Mouse (Mus musculus): Measurements from ENCODE around the gene Pacsin2. TPM values are rescaled to one million over a fixed set of nuclear protein-coding genes. Genes with fewer than 3 reads are reported as not detected.
"Not testable (repeated sequence)": the region's sequence is repeated elsewhere in the genome, so short reads cannot be mapped to it uniquely, and the experiment has no call there.

Pacsin2 gene
- polyA plus RNA-seq, 1 experiment from 2014 or later = 29.5 TPM

DNA sequence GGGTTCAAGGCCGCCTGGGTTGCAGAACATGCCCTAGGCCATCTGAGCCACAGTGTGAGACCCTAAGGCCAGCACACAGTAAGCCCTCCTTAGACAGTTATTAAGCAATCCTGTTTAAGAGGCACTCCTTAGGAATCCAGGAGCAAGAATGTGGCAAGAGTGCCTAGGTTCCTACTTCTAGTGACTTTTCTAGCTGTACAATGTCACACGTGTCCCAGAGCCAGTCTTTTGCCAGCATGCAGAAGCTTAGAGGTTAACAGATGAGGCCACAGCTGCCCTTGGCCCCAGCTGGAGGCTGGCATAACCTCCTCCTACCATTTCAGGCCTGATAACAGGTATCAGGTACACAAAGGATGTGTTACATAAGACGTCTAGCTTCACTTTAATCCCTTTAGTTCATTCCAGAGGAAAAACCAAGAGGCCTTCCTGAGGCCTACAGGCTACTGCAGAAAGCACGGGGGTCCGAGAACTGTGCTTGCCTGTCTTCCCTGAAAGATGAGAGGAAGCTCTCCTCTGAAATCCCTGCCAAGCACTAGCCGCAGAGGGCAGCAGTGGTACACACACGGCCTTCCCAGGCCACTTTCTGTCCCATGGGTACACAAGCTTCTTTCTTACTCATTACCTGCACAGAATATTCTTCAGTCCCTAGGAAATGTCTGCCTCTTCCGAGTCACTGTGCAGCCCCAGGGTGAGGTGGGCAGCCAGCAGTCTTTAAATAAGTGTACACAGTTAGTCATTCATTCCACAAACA is 55.5 kb downstream of the Pacsin2 start:
- no peaks in the 10 kb centered on the region; the same call in 1 of the 2 replicates for H3K4me1 ChIP-seq (replicated peaks)
- no peak overlapping the region for H3K27ac ChIP-seq
- H3K9me3 ChIP-seq = no peaks in the 10 kb centered on the region
- ATAC-seq (ENCODE audit: low FRiP score) = no peak
- H3K27me3 ChIP-seq = no peaks in the 10 kb centered on the region
- H3K4me2 ChIP-seq = no peak overlapping the region
- no peak overlapping the region for H3K4me3 ChIP-seq
- WGBS = 76% methylated on average over 8 of the region's 8 CpGs
- no peaks in the 10 kb centered on the region for H3K36me3 ChIP-seq
- 0 out of 2 replicates have a peak overlapping the region, but pooled peaks have one; percentile 13 for H3K9ac ChIP-seq

DNA sequence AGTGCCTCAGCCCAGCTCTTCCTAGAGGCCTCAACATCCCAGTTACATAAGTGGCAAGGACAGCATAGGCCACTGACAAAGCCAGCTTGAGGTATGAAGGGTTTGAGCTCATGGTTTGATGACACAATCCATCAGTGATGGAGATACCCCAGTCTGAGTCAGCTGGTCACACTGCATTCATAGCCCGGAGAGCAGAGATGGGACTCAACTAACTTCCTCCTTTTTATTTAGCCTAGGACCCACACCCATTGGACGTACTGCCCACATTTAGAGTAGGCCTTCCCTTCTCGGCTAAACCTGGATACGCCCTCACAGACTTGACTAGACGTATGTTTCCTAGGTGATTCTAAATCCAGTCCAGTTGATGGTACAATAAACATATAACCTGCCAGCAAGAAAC is 56.2 kb downstream of the Pacsin2 start:
- no peak for ATAC-seq (ENCODE audit: low FRiP score)
- Histone ChIP-seq H3K27ac (no peak overlapping the region), H3K9me3 (no peaks in the 10 kb centered on the region), H3K9ac (no peak overlapping the region), H3K36me3 (no peaks in the 10 kb centered on the region), H3K4me1 (replicated peaks) (no peaks in the 10 kb centered on the region; the same call in 1 of the 2 replicates), H3K4me3 (no peak overlapping the region), H3K27me3 (no peaks in the 10 kb centered on the region), H3K4me2 (no peak overlapping the region)
- WGBS = 88% methylated on average over 5 of the region's 5 CpGs

DNA sequence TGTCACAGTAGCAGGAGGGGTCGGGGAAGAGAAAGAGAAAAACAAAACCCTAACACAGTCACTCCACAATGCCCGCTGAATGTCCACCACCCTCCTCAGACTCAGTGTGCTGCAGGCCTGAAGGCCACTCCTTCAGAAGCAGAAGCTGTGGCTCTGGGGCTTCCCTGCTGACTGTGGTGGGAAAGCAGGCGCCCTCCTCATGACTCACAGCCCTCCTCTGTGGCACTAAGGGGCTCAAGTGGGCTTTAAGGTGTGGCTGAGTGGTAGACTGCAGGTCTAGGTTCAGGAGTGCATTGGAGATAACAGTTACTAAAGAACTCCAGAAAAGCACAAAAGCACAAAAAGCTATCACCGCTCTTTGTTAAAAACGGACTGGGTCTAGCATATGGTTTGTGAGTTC is 56.9 kb downstream of the Pacsin2 start:
- no peaks in the 10 kb centered on the region for H3K9me3 ChIP-seq
- no peaks in the 10 kb centered on the region for H3K36me3 ChIP-seq
- H3K9ac ChIP-seq = no peak overlapping the region
- no peaks in the 10 kb centered on the region for H3K27me3 ChIP-seq
- no peak for ATAC-seq (ENCODE audit: low FRiP score)
- no peak overlapping the region for H3K27ac ChIP-seq
- WGBS = 84% methylated on average over 5 of the region's 5 CpGs
- H3K4me1 ChIP-seq (replicated peaks) = no peaks in the 10 kb centered on the region; the same call in 1 of the 2 replicates
- H3K4me2 ChIP-seq = no peak overlapping the region
- H3K4me3 ChIP-seq = no peak overlapping the region

DNA sequence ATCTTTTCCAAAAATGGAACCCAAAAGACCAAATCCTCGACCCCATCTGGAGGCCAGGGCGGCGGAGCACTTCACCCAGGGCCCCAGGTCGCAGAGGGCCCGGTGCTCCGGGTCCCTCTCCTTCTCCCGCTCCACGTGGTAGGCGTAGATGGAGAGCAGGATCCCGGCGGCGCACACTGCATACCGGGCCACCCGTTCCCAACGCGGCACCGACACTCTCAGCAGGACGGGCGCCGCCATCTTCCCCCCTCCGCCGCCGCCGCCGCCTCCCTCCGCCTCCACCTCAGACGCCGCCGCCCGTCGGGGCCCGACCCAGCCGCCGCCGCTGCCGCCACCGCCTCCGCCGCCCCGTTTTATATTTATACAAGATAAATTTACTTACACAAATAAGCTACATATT is 58.5 kb downstream of the Pacsin2 start:
- H3K4me3 ChIP-seq; H3K36me3 ChIP-seq; H3K27ac ChIP-seq; H3K4me1 ChIP-seq (replicated peaks); H3K27me3 ChIP-seq; H3K9me3 ChIP-seq; ATAC-seq (ENCODE audit: low FRiP score); H3K4me2 ChIP-seq; H3K9ac ChIP-seq: not testable (repeated sequence)
- 85% methylated on average over 18 of the region's 40 CpGs for WGBS

DNA sequence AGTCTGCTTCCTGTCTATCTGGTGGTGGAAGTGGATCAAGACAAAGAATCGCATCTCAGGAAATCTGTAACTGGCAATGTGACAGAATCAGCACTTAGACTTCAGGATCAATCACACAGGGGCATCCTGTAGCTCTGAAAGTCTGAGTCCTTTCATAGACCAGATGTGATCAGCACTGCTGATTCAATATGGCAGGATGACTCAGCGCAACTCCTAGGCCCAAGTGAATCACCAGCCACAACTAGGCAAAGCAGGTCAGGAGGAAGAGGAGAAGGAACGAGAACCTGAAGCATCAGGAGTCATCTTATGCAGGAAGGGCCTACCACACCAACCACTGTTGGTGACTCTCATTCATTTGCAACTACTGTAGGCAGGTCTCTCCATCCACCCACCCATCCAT is 60.4 kb downstream of the Pacsin2 start:
- no peak overlapping the region for H3K27ac ChIP-seq
- no peaks in the 10 kb centered on the region for H3K9me3 ChIP-seq
- H3K27me3 ChIP-seq = no peaks in the 10 kb centered on the region
- no peak for ATAC-seq (ENCODE audit: low FRiP score)
- H3K4me3 ChIP-seq = no peak overlapping the region
- H3K9ac ChIP-seq = no peak overlapping the region
- H3K36me3 ChIP-seq = no peaks in the 10 kb centered on the region
- no peak overlapping the region for H3K4me2 ChIP-seq
- 93% methylated on average over 3 of the region's 3 CpGs for WGBS
- H3K4me1 ChIP-seq (replicated peaks) = no peaks in the 10 kb centered on the region; the same call in 1 of the 2 replicates

DNA sequence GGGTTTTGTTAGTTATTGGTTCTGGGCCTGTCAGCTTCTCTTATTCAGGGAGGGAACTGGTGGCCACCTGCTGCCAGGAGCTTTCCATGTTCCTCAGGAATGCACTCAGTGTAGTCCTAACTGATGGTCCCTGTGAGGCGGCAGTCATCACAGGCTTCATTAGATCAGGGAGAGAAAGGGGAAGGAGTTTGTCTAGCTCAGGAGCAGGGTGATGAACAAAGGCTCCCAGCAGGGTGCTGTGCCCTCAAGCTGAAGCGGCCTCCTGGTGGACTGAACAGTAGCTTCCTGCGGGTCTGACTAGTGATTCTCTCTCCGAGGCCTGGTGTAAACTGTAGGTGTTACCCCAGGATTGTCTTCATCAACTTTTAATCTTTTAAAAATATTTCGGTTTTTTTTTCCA is 61.4 kb downstream of the Pacsin2 start:
- H3K27me3 ChIP-seq = no peaks in the 10 kb centered on the region
- no peak for ATAC-seq (ENCODE audit: low FRiP score)
- H3K9ac ChIP-seq = no peak overlapping the region
- no peaks in the 10 kb centered on the region for H3K4me1 ChIP-seq (replicated peaks)
- no peak overlapping the region for H3K4me2 ChIP-seq
- H3K9me3 ChIP-seq = no peaks in the 10 kb centered on the region
- H3K36me3 ChIP-seq = no peaks in the 10 kb centered on the region
- H3K27ac ChIP-seq = no peak overlapping the region
- H3K4me3 ChIP-seq = no peak overlapping the region
- 48% methylated on average over 5 of the region's 5 CpGs for WGBS

DNA sequence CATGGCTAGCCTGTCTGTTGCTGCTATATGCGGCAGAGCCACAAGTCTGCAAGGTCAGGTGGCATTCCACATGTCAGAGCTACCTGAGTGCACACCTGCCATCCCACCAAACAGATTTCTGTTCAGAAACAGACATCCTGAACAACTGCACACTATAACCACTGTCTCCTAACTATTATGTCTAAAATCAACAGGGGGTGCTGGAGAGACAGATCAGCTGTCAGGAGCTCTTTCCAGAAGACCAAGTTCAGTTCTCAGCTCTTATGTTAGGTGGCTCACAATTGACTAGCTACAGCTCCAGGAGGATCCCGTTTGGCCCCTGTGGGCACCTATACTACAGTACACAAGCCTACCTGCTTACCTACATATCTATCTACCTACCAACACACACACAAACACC is 71.7 kb downstream of the Pacsin2 start:
- peaks cover 6% of the 10 kb centered on the region for H3K36me3 ChIP-seq
- H3K27ac ChIP-seq = no peak overlapping the region
- no peak overlapping the region for H3K4me2 ChIP-seq
- 84% methylated on average over 2 of the region's 2 CpGs for WGBS
- peaks cover 4% of the 10 kb centered on the region; the same call in 1 of the 2 replicates for H3K4me1 ChIP-seq (replicated peaks)
- H3K9me3 ChIP-seq = no peaks in the 10 kb centered on the region
- H3K4me3 ChIP-seq = no peak overlapping the region
- no peak for ATAC-seq (ENCODE audit: low FRiP score)
- no peaks in the 10 kb centered on the region for H3K27me3 ChIP-seq
- no peak overlapping the region for H3K9ac ChIP-seq

DNA sequence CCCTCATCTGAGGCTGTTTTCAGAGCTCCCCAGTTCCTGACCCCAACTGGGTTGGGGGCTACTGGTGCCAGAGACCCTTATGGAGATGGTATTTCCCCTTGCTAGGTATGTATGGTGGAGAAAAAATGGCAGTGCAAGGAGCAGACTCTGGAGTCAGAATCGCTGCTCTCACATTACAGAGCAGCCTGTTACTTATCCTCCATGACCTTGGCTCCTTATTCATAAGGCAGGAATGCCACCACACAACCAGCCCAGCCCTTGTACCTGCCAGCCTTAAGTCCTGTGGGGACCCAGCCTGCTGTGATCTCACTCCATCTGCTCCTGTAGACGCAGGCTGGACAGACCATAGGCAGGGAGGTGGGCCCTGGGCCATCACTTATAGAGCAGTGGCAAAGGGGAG is 76.5 kb downstream of the Pacsin2 start:
- H3K4me1 ChIP-seq (replicated peaks) = no peaks in the 10 kb centered on the region; the same call in 1 of the 2 replicates
- no peak for ATAC-seq (ENCODE audit: low FRiP score)
- 90% methylated on average over 2 of the region's 2 CpGs for WGBS
- H3K27ac ChIP-seq = no peak overlapping the region
- no peaks in the 10 kb centered on the region for H3K27me3 ChIP-seq
- H3K9me3 ChIP-seq = no peaks in the 10 kb centered on the region
- no peak overlapping the region for H3K4me3 ChIP-seq
- peaks cover 21% of the 10 kb centered on the region for H3K36me3 ChIP-seq
- no peak overlapping the region for H3K9ac ChIP-seq
- H3K4me2 ChIP-seq = no peak overlapping the region

DNA sequence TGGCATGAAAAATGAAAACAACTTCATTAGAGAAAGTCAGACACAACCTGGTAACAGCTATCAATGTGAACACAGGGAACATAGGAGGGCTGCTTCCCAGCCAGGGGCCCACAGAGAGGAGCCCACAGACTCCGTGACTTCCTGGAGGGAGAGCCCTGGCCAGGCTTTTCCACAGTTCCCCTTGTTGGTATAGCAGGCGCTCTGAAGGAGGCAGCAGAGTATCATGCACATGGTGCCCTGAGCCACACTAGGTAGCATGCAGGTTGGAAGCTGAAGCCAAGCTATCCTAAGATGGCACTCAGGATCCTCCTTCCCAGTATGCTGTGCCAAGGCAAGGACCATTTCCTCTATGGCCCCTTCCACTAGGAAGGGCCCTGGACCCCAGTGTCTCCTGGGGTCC is 80.8 kb downstream of the Pacsin2 start:
- Histone ChIP-seq H3K9ac (no peak overlapping the region), H3K27me3 (no peaks in the 10 kb centered on the region), H3K36me3 (peaks cover 34% of the 10 kb centered on the region), H3K4me3 (no peak overlapping the region), H3K4me1 (replicated peaks) (no peaks in the 10 kb centered on the region), H3K27ac (no peak overlapping the region), H3K4me2 (no peak overlapping the region), H3K9me3 (no peaks in the 10 kb centered on the region)
- 76% methylated on average over 2 of the region's 2 CpGs for WGBS
- ATAC-seq (ENCODE audit: low FRiP score) = no peak

DNA sequence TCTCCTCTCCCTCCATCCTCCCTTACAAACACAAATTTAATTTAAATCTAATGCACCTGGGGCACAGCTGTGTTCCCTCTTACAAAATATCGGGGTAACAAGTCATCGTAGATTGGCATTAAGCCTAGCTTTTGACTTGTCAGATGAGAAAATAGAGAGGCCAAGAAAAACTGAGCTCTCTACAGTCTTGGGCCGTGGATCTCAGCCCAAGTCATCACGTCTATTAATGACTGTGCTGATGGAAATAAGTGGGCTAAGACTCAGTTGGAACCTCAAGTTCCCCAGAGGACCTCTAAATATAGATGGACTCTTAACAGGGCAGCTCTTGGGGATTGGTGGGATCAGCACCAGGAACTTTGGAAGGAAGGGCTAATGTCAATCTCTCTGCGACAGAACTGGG is 81.3 kb downstream of the Pacsin2 start:
- no peak overlapping the region for H3K4me3 ChIP-seq
- no peaks in the 10 kb centered on the region for H3K4me1 ChIP-seq (replicated peaks)
- H3K27ac ChIP-seq = no peak overlapping the region
- H3K9ac ChIP-seq = no peak overlapping the region
- 94% methylated on average over 5 of the region's 5 CpGs for WGBS
- H3K36me3 ChIP-seq = peaks cover 36% of the 10 kb centered on the region
- no peaks in the 10 kb centered on the region for H3K9me3 ChIP-seq
- H3K27me3 ChIP-seq = no peaks in the 10 kb centered on the region
- no peak overlapping the region for H3K4me2 ChIP-seq
- ATAC-seq (ENCODE audit: low FRiP score) = no peak

DNA sequence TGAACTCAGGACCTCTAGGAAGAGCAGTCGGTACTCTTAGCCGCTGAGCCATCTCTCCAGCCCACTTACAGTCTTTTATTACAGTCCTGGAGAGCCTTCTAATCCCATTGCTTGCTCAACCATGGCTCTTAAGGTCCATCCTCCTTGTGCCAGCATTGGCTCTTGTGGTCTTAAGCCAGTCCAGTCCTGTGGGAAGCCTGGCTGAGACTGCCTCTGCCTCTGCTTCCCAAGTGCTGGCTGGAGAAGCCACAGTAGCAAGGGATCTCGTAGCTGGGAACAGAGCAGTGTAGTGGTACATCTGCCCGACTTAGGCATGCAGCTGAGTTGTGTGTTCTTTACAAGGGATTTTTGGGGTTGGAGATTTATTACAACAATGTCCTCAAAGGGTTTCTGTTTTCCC is 81.9 kb downstream of the Pacsin2 start:
- H3K27me3 ChIP-seq = no peaks in the 10 kb centered on the region
- no peak overlapping the region for H3K4me3 ChIP-seq
- H3K9ac ChIP-seq = no peak overlapping the region
- H3K36me3 ChIP-seq = peaks cover 36% of the 10 kb centered on the region
- H3K4me2 ChIP-seq = no peak overlapping the region
- no peak overlapping the region for H3K27ac ChIP-seq
- no peak for ATAC-seq (ENCODE audit: low FRiP score)
- H3K9me3 ChIP-seq = no peaks in the 10 kb centered on the region
- 96% methylated on average over 4 of the region's 4 CpGs for WGBS
- no peaks in the 10 kb centered on the region for H3K4me1 ChIP-seq (replicated peaks)

DNA sequence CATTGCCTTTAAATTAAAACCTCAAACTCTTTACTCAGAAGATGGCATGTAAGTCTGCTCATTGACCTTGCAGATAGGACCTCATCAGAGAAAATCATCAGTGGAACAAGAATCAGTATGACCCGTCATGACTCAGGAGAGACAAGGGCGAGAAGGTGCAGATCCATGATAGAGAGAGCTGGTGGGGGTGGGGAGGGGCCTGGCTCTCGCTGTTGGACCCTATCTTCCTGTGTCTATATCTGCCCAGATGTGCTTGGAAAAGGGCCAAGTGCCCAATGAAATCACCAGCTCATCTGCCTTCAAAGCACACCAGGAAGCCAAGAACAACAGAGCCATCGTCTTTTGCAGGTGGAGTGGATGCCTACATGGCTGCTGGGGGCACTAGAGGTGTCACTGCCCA is 87.3 kb downstream of the Pacsin2 start:
- no peak overlapping the region for H3K9ac ChIP-seq
- no peak overlapping the region for H3K4me3 ChIP-seq
- H3K4me2 ChIP-seq = no peak overlapping the region
- 86% methylated on average over 4 of the region's 4 CpGs for WGBS
- H3K27ac ChIP-seq = no peak overlapping the region
- H3K36me3 ChIP-seq = peaks cover 20% of the 10 kb centered on the region
- no peak for ATAC-seq (ENCODE audit: low FRiP score)
- no peaks in the 10 kb centered on the region for H3K4me1 ChIP-seq (replicated peaks)
- H3K27me3 ChIP-seq = no peaks in the 10 kb centered on the region
- H3K9me3 ChIP-seq = no peaks in the 10 kb centered on the region

DNA sequence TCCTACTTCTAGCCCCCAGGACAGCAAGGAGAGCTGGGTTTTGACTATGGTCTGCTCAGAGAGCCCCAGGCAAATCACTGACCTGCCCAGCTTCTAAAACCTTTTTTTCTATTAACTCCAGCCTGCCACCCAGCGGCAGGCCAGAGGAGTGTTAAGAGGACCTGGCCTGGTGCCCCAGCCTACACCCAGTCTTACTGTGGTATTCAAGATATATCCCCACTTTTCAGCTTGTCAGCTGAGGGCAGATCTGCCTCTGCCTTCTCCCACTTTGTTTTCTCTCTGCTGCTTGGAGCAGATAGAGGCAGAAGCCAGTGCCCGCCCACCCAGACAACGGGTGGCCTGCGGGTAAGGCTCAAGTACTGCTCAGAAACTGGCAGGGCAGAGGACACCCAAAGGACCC is 89.3 kb downstream of the Pacsin2 start:
- no peak overlapping the region for H3K4me3 ChIP-seq
- H3K4me2 ChIP-seq = no peak overlapping the region
- no peaks in the 10 kb centered on the region for H3K27me3 ChIP-seq
- 69% methylated on average over 4 of the region's 4 CpGs for WGBS
- H3K9ac ChIP-seq = no peak overlapping the region
- peaks cover 15% of the 10 kb centered on the region; the same call in 1 of the 2 replicates for H3K36me3 ChIP-seq
- no peak overlapping the region for H3K27ac ChIP-seq
- no peak for ATAC-seq (ENCODE audit: low FRiP score)
- no peaks in the 10 kb centered on the region for H3K9me3 ChIP-seq
- H3K4me1 ChIP-seq (replicated peaks) = no peaks in the 10 kb centered on the region
